Mouse (Mus musculus) MEL (cell line): ENCODE measurements around the gene Slc34a1. TPM values are rescaled to one million over a fixed set of nuclear protein-coding genes. Genes with fewer than 3 reads are reported as not detected.

Experiments used
- DNase-seq: peaks from one replicate; pipeline ENCODE4 v3.0.0; 2011; ENCODE audit warnings: low read depth, low spot score
- H3K27ac ChIP-seq: 2 replicates; pipeline ENCODE4 v1.5.1; 2012; ENCODE audit warnings: low read depth, mild to moderate bottlenecking, control low read depth, low read length, moderate library complexity; ENCODE audit not compliant: control insufficient read depth
- H3K27me3 ChIP-seq, 2 experiments: fragments of 150-350 bp in 1 of 2; sonication (generic) in 1 of 2; 2 replicates each; pipeline ENCODE4 v1.6.1; 2012; ENCODE audit warnings: low read length in 2 of 2, mild to moderate bottlenecking in 2 of 2, improper control_type of control experiment in 1 of 2, moderate library complexity in 1 of 2; ENCODE audit not compliant: insufficient read depth in 2 of 2, control insufficient read depth in 1 of 2
- H3K36me3 ChIP-seq, 2 experiments: 2 replicates each; pipeline ENCODE4 v1.6.1; 2012 to 2014; ENCODE audit warnings: low read length in 2 of 2, improper control_type of control experiment in 1 of 2, inconsistent platforms in 1 of 2, mild to moderate bottlenecking in 1 of 2; ENCODE audit not compliant: insufficient read depth in 2 of 2, control insufficient read depth in 1 of 2
- H3K4me1 ChIP-seq, 2 experiments: fragments of 150-350 bp in 1 of 2; sonication (generic) in 1 of 2; 2 replicates each; pipeline ENCODE4 v1.6.1; 2012; ENCODE audit warnings: low read length in 2 of 2, improper control_type of control experiment in 1 of 2, mild to moderate bottlenecking in 1 of 2; ENCODE audit not compliant: insufficient read depth in 2 of 2, control insufficient read depth in 1 of 2
- H3K4me3 ChIP-seq, 2 experiments: fragments of 150-350 bp in 1 of 2; sonication (generic) in 1 of 2; 2 replicates each; pipeline ENCODE4 v1.5.1; 2012; ENCODE audit warnings: low read depth in 2 of 2, low read length in 2 of 2, mild to moderate bottlenecking in 2 of 2, moderate library complexity in 2 of 2, control low read depth in 1 of 2, improper control_type of control experiment in 1 of 2; ENCODE audit not compliant: control insufficient read depth in 1 of 2, insufficient read depth in 1 of 2
- H3K79me2 ChIP-seq: 2 replicates; pipeline ENCODE4 v1.6.1; 2012; ENCODE audit warnings: mild to moderate bottlenecking, low read length, moderate library complexity; ENCODE audit not compliant: control insufficient read depth, poor library complexity, insufficient read depth
- H3K9ac ChIP-seq: 2 replicates; pipeline ENCODE4 v1.6.1; 2012; ENCODE audit warnings: low read depth, mild to moderate bottlenecking, control low read depth, low read length, moderate library complexity; ENCODE audit not compliant: control insufficient read depth, poor library complexity, severe bottlenecking
- H3K9me3 ChIP-seq: fragments of 150-350 bp; sonication (generic); replicated peaks from 2 replicates; pipeline ENCODE4 v1.6.1; 2012; ENCODE audit warnings: mild to moderate bottlenecking, low read length, improper control_type of control experiment, moderate library complexity; ENCODE audit not compliant: insufficient read depth
- CHD1 ChIP-seq: IDR thresholded peaks from 2 replicates; pipeline ENCODE4 v1.6.1; 2012; ENCODE audit warnings: low read depth, mild to moderate bottlenecking, inconsistent platforms, low read length, improper control_type of control experiment
- CTCF ChIP-seq, 3 experiments: IDR thresholded peaks in 2 of 3; conservative IDR thresholded peaks in 1 of 3; 2 replicates each; pipeline ENCODE4 v1.5.1; 2011 to 2012; ENCODE audit warnings: low read length in 3 of 3, low read depth in 2 of 3, mild to moderate bottlenecking in 2 of 3, improper control_type of control experiment in 1 of 3, inconsistent platforms in 1 of 3, mixed read lengths in 1 of 3, moderate library complexity in 1 of 3; ENCODE audit not compliant: control insufficient read depth in 1 of 3, insufficient read depth in 1 of 3, poor library complexity in 1 of 3, severe bottlenecking in 1 of 3
- E2F4 ChIP-seq: IDR thresholded peaks from 2 replicates; pipeline ENCODE4 v1.6.1; 2011; ENCODE audit warnings: low read depth, low read length, improper control_type of control experiment, borderline replicate concordance
- ETS1 ChIP-seq: IDR thresholded peaks from 2 replicates; pipeline ENCODE4 v1.6.1; 2012; ENCODE audit warnings: low read depth, mild to moderate bottlenecking, inconsistent platforms, low read length, improper control_type of control experiment, moderate library complexity
- HCFC1 ChIP-seq: IDR thresholded peaks from 2 replicates; pipeline ENCODE4 v1.6.1; 2012; ENCODE audit warnings: low read depth, mild to moderate bottlenecking, inconsistent platforms, low read length, improper control_type of control experiment, moderate library complexity
- MAFK ChIP-seq: IDR thresholded peaks from 2 replicates; pipeline ENCODE4 v1.6.1; 2011; ENCODE audit warnings: low read depth, mild to moderate bottlenecking, low read length, improper control_type of control experiment, borderline replicate concordance
- MAX ChIP-seq: IDR thresholded peaks from 2 replicates; pipeline ENCODE4 v1.6.1; 2011; ENCODE audit warnings: low read length, improper control_type of control experiment
- MAZ ChIP-seq: IDR thresholded peaks from 2 replicates; pipeline ENCODE4 v1.6.1; 2012; ENCODE audit warnings: low read depth, mild to moderate bottlenecking, inconsistent platforms, low read length, improper control_type of control experiment
- MXI1 ChIP-seq: IDR thresholded peaks from 2 replicates; pipeline ENCODE4 v1.6.1; 2011; ENCODE audit warnings: mild to moderate bottlenecking, low read depth, low read length, improper control_type of control experiment
- MYB ChIP-seq: IDR thresholded peaks from 2 replicates; pipeline ENCODE4 v1.6.1; 2011; ENCODE audit warnings: mild to moderate bottlenecking, low read depth, low read length, improper control_type of control experiment
- NELFE ChIP-seq: IDR thresholded peaks from 2 replicates; pipeline ENCODE4 v1.6.1; 2011; ENCODE audit warnings: low read depth, low read length, improper control_type of control experiment
- NRF1 ChIP-seq: IDR thresholded peaks from 2 replicates; pipeline ENCODE4 v1.6.1; 2014; ENCODE audit warnings: low read depth, mild to moderate bottlenecking, inconsistent platforms, low read length, improper control_type of control experiment, moderate library complexity; ENCODE audit not compliant: poor library complexity, insufficient read depth, severe bottlenecking
- POLR2AphosphoS2 ChIP-seq: IDR thresholded peaks from 2 replicates; pipeline ENCODE4 v1.6.1; 2011; ENCODE audit warnings: low read length, improper control_type of control experiment
- RAD21 ChIP-seq: IDR thresholded peaks from 2 replicates; pipeline ENCODE4 v1.6.1; 2011; ENCODE audit warnings: mild to moderate bottlenecking, low read depth, low read length, improper control_type of control experiment
- SIN3A ChIP-seq: IDR thresholded peaks from 2 replicates; pipeline ENCODE4 v1.6.1; 2012; ENCODE audit warnings: low read length, improper control_type of control experiment, inconsistent platforms
- TAL1 ChIP-seq: IDR thresholded peaks from 2 replicates; pipeline ENCODE4 v1.6.1; 2012; ENCODE audit warnings: mild to moderate bottlenecking, inconsistent platforms, low read length, moderate library complexity, mixed read lengths
- TBP ChIP-seq: IDR thresholded peaks from 2 replicates; pipeline ENCODE4 v1.8.0; 2011; ENCODE audit warnings: low read depth, low read length, improper control_type of control experiment
- TCF12 ChIP-seq: IDR thresholded peaks from 2 replicates; pipeline ENCODE4 v1.6.1; 2014; ENCODE audit warnings: low read depth, mild to moderate bottlenecking, inconsistent platforms, low read length, improper control_type of control experiment, moderate library complexity
- UBTF ChIP-seq: IDR thresholded peaks from 2 replicates; pipeline ENCODE4 v1.6.1; 2012; ENCODE audit warnings: low read depth, mild to moderate bottlenecking, inconsistent platforms, low read length, improper control_type of control experiment, moderate library complexity, borderline replicate concordance; ENCODE audit not compliant: insufficient read depth
- USF2 ChIP-seq, 2 experiments: IDR thresholded peaks; 2 replicates each; pipeline ENCODE4 v1.6.1; 2011 to 2012; ENCODE audit warnings: improper control_type of control experiment in 2 of 2, low read length in 2 of 2, borderline replicate concordance in 1 of 2, inconsistent platforms in 1 of 2, low read depth in 1 of 2, mild to moderate bottlenecking in 1 of 2; ENCODE audit not compliant: insufficient read depth in 1 of 2
- ZC3H11A ChIP-seq: IDR thresholded peaks from 2 replicates; pipeline ENCODE4 v1.6.1; 2012; ENCODE audit warnings: low read depth, mild to moderate bottlenecking, inconsistent platforms, low read length, improper control_type of control experiment
- ZNF384 ChIP-seq: IDR thresholded peaks from 2 replicates; pipeline ENCODE4 v1.6.1; 2012; ENCODE audit warnings: low read depth, mild to moderate bottlenecking, inconsistent platforms, low read length, improper control_type of control experiment
- polyA plus RNA-seq, 2 experiments: library from polyadenylated mRNA; stranded (reverse) in 1 of 2; unstranded in 1 of 2; fragments of >175 nt in 1 of 2; fragments of >200 nt in 1 of 2; gene quantifications; 2 replicates each; pipeline versions ENCODE4 v1.2.1 to v1.2.4; 2012; ENCODE audit warnings: low replicate concordance in 2 of 2, low read depth in 1 of 2; ENCODE audit not compliant: insufficient read length in 2 of 2, insufficient read depth in 1 of 2, missing spikeins in 1 of 2
- total RNA-seq: library from RNA; depleted of rRNA; stranded (reverse); fragments of 300-350 nt; gene quantifications from 2 replicates; pipeline ENCODE4 v1.2.3, GENCODE M21; 2012

The Slc34a1 gene
- total and polyA plus RNA-seq, 3 experiments, result not detected

GRCm38 (mm10) chr13:55448131-55448530 is 50.1 kb downstream of the Slc34a1 start:
- Histone ChIP-seq H3K36me3 (peaks cover 4 to 18% of the 10 kb centered on the region in 2 experiments), H3K4me3 (no peak overlapping the region), H3K27me3 (no peaks in the 10 kb centered on the region), H3K9ac (no peak overlapping the region), H3K9me3 (no peaks in the 10 kb centered on the region), H3K79me2 (peaks cover 32% of the 10 kb centered on the region), H3K4me1 (peaks cover 7 to 31% of the 10 kb centered on the region in 2 experiments), H3K27ac (no peak overlapping the region)
- TF ChIP-seq POLR2AphosphoS2, result no peak
- no peak for TF ChIP-seq HCFC1
- no peak for TF ChIP-seq MAX
- no peak for DNase-seq

DNA sequence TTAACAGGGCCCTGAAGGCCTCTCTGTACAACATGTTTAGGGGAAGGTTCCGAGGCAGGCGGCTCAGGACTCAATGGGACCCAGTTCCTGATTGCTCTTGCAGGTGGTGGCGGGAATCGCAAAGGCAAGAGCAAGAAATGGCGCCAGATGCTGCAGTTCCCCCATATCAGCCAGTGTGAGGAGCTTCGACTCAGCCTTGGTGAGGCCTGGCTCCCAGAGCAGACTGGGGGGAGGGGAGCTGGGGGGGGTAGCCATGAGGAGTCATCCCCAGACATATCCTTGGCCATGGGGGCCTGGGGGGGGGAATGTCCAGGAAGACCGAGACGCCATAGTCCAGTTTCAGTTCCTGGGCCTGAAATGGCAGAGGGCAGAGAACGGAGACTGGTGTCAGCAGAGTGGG is 51.2 kb downstream of the Slc34a1 start:
- peaks cover 4 to 11% of the 10 kb centered on the region in 2 experiments for H3K36me3 ChIP-seq
- H3K9me3 ChIP-seq, result no peaks in the 10 kb centered on the region
- no peak overlapping the region for H3K4me3 ChIP-seq
- peaks cover 7 to 24% of the 10 kb centered on the region in 2 experiments for H3K4me1 ChIP-seq
- no peak overlapping the region for H3K27ac ChIP-seq
- peaks cover 32% of the 10 kb centered on the region for H3K79me2 ChIP-seq
- H3K9ac ChIP-seq, result no peak overlapping the region
- TF ChIP-seq NRF1, result no peak
- no peak for TF ChIP-seq TCF12
- no peak for TF ChIP-seq TAL1
- no peak for TF ChIP-seq MXI1
- TF ChIP-seq E2F4, result no peak
- no peak for TF ChIP-seq UBTF
- TF ChIP-seq CHD1, result no peak
- TF ChIP-seq ETS1, result no peak
- TF ChIP-seq MAFK, result no peak
- no peak for TF ChIP-seq MYB
- TF ChIP-seq MAZ, result no peak
- TF ChIP-seq SIN3A, result no peak
- no peak for TF ChIP-seq ZC3H11A
- no peak for TF ChIP-seq USF2 (IDR thresholded peaks at IDR 0.05; ENCODE audit: borderline replicate concordance in 1 of 2, insufficient read depth in 1 of 2, low read depth in 1 of 2, low read length in 2 of 2)
- no peak for TF ChIP-seq RAD21
- no peak for TF ChIP-seq NELFE
- no peak for TF ChIP-seq ZNF384
- no peak for TF ChIP-seq TBP
- TF ChIP-seq CTCF (IDR thresholded peaks at IDR 0.05 in 2 of 3, conservative IDR thresholded peaks at IDR 0.05 in 1 of 3; ENCODE audit: control insufficient read depth in 1 of 3, insufficient read depth in 1 of 3, low read depth in 2 of 3, low read length in 3 of 3, poor library complexity in 1 of 3, severe bottlenecking in 1 of 3), result no peak
- TF ChIP-seq, all 39 proteins: peak for 0
- DNase-seq, result no peak
- no peaks in the 10 kb centered on the region for H3K27me3 ChIP-seq
